Mouse (Mus musculus) lung, postnatal 0 days (tissue): ENCODE data around the gene BC034090.
"Not testable (repeated sequence)": the region's sequence is repeated elsewhere in the genome, so short reads cannot be mapped to it uniquely, and the experiment has no call there.

ENCODE experiments used
- CTCF ChIP-seq: IDR thresholded peaks from 2 replicates; pipeline ENCODE4 v1.5.1; 2016; ENCODE audit warnings: antibody characterized with exemption, mild to moderate bottlenecking
- EP300 ChIP-seq: IDR thresholded peaks from 2 replicates; pipeline ENCODE4 v1.6.1; 2016; ENCODE audit warnings: antibody characterized with exemption, mild to moderate bottlenecking, control low read depth

DNA sequence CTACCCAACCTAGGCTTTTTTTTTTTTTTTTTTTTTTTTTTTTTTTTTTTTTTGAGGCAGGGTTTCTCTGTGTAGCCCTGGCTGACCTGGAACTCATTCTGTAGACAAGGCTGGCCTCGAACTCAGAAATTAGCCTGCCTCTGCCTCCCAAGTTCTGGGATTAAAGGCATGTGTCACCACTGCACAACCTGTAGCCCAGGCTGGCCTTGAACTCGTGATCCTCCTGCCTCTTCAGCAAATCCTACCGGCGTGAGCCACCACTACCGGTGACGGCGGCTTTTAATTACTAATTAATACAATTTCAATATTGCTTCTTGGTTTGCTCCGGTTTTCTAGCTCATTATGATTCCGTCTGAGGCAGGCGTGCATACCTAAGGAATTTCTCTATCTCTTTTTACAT, 18.3 kb upstream of the BC034090 start:
- not testable (repeated sequence) for TF ChIP-seq CTCF, EP300
